Mouse (Mus musculus): Measurements from ENCODE around the gene Glis3. TPM values are rescaled to one million over a fixed set of nuclear protein-coding genes. Genes with fewer than 3 reads are reported as not detected.
A peak's percentile ranks its signal among the peaks of the same experiment; 100 is the strongest.

Gene Glis3
- polyA plus RNA-seq, 1 experiment from 2014 or later = 4.1 TPM

DNA sequence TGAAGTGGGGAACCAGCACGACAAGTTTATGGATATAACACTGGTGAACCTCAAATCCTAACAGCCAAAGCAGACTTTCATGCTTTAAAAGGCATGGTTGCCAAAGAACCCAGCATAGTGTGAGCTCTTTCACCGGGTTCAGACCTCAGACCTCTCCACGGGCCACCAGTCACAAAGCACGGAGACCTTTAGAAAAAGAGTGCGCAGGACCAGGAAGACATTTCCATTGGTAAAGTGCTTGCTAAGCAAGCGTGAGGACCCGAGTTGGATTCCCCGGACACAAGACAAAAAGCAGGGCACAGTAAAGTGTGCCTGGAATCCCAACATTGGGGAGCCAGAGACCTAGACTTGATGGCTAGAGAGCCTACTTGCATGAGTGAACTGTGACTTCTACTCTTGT is 62.7 kb downstream of the Glis3 start:
- no peaks in the 10 kb centered on the region for H3K9me3 ChIP-seq (ENCODE audit: control insufficient read depth, low read length)
- no peak overlapping the region for H3K4me3 ChIP-seq (replicated peaks; ENCODE audit: low read length)
- no peaks in the 10 kb centered on the region for H3K36me3 ChIP-seq (replicated peaks; ENCODE audit: control insufficient read depth, insufficient read depth)
- no peaks in the 10 kb centered on the region for H3K27me3 ChIP-seq (ENCODE audit: control insufficient read depth, insufficient read depth, low read length)
- DNase-seq (ENCODE audit: low spot score) (no peak), ATAC-seq (ENCODE audit: low FRiP score) (no peak)
- H3K27ac ChIP-seq = no peak overlapping the region
- no peak overlapping the region for H3K9ac ChIP-seq
- no peak overlapping the region for H3K4me2 ChIP-seq (replicated peaks)
- WGBS = 44% methylated on average over 8 of the region's 8 CpGs
- no peaks in the 10 kb centered on the region for H3K4me1 ChIP-seq (replicated peaks; ENCODE audit: control insufficient read depth, insufficient read depth, low read length)

DNA sequence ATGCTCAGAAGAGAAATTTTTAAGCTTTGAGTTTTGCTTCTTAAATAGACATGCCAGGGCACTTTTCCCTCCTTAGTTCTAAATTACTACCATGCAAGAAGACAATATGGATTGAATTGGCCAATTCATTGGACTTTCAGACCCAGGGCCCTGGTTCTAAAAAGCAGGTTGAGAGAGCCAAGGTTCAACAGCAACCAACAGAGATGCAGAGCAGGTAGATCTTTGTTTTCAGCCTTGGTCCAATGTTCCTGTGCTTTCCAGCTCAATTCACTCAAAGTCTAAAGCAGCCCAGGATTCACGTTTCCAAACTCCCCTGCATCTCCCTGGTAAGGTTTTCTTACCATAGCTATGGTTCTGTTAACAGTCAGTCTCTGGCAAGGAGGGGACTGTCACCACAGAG is 63.4 kb downstream of the Glis3 start:
- Histone ChIP-seq H3K27ac (no peak overlapping the region), H3K9ac (no peak overlapping the region), H3K27me3 (ENCODE audit: control insufficient read depth, insufficient read depth, low read length) (no peaks in the 10 kb centered on the region), H3K4me2 (replicated peaks) (no peak overlapping the region), H3K9me3 (ENCODE audit: control insufficient read depth, low read length) (no peaks in the 10 kb centered on the region), H3K36me3 (replicated peaks; ENCODE audit: control insufficient read depth, insufficient read depth) (no peaks in the 10 kb centered on the region), H3K4me3 (replicated peaks; ENCODE audit: low read length) (no peak overlapping the region), H3K4me1 (replicated peaks; ENCODE audit: control insufficient read depth, insufficient read depth, low read length) (no peaks in the 10 kb centered on the region)
- no peak for DNase-seq (ENCODE audit: low spot score)
- 40% methylated on average over 1 of the region's 1 CpGs for WGBS
- no peak for ATAC-seq (ENCODE audit: low FRiP score)

DNA sequence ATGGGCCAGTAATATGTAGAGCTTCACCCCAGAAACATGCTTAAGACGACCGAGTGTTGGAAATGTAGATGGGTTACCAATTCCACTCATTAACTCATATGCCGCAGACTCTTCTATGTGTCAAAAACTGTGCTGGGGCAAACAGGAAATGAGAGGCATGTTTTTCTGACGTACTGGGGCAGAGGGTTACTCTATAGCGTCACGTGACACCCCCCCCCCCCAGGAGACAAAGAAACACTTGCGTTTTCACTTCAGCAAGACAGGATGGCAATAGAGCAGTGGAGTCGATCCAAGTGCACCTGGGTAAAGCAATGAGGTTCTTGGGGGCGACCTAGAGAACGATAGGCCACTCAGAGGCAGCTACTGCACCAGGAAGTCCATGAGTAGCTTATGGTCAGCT is 67.6 kb downstream of the Glis3 start:
- Histone ChIP-seq H3K9ac (no peak overlapping the region), H3K4me3 (replicated peaks; ENCODE audit: low read length) (no peak overlapping the region), H3K4me1 (replicated peaks; ENCODE audit: control insufficient read depth, insufficient read depth, low read length) (no peaks in the 10 kb centered on the region), H3K27ac (no peak overlapping the region), H3K9me3 (ENCODE audit: control insufficient read depth, low read length) (no peaks in the 10 kb centered on the region), H3K36me3 (replicated peaks; ENCODE audit: control insufficient read depth, insufficient read depth) (no peaks in the 10 kb centered on the region), H3K27me3 (ENCODE audit: control insufficient read depth, insufficient read depth, low read length) (no peaks in the 10 kb centered on the region), H3K4me2 (replicated peaks) (no peak overlapping the region)
- 95% methylated on average over 10 of the region's 10 CpGs for WGBS
- ATAC-seq (ENCODE audit: low FRiP score) (no peak), DNase-seq (ENCODE audit: low spot score) (no peak)

DNA sequence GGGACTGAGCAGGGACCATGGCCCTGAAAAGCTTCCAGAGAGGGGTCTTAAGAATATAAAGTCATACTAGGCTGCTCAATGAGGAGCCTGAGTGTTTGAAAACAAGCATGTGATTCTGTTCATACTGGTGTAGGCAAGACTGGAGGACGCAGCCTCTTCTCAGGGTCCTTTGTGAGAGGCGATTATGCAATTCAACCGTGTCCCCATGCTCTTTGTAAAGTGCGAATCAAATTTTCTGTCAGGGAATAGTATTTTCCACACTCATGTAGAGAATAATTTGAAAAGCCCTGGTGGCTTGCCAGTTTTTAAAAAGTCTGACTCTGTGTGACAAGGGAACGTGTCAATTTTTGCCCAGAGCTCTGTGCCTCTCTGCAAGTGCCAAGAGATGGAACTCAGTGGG is 71.1 kb downstream of the Glis3 start:
- ATAC-seq (ENCODE audit: low FRiP score) (peak; percentile 46; the same call in 1 of the 2 replicates), DNase-seq (ENCODE audit: low spot score) (no peak)
- Histone ChIP-seq H3K4me2 (replicated peaks) (no peak overlapping the region), H3K4me1 (replicated peaks; ENCODE audit: control insufficient read depth, insufficient read depth, low read length) (no peaks in the 10 kb centered on the region), H3K4me3 (replicated peaks; ENCODE audit: low read length) (no peak overlapping the region), H3K27ac (no peak overlapping the region), H3K27me3 (ENCODE audit: control insufficient read depth, insufficient read depth, low read length) (no peaks in the 10 kb centered on the region), H3K9me3 (ENCODE audit: control insufficient read depth, low read length) (no peaks in the 10 kb centered on the region), H3K36me3 (replicated peaks; ENCODE audit: control insufficient read depth, insufficient read depth) (no peaks in the 10 kb centered on the region), H3K9ac (no peak overlapping the region)
- WGBS = 26% methylated on average over 5 of the region's 5 CpGs

- Histone ChIP-seq H3K4me1 (replicated peaks; ENCODE audit: control insufficient read depth, insufficient read depth, low read length) (no peaks in the 10 kb centered on the region), H3K4me3 (replicated peaks; ENCODE audit: low read length) (no peak overlapping the region), H3K36me3 (replicated peaks; ENCODE audit: control insufficient read depth, insufficient read depth) (no peaks in the 10 kb centered on the region), H3K27ac (no peak overlapping the region), H3K27me3 (ENCODE audit: control insufficient read depth, insufficient read depth, low read length) (no peaks in the 10 kb centered on the region), H3K9me3 (ENCODE audit: control insufficient read depth, low read length) (no peaks in the 10 kb centered on the region), H3K9ac (no peak overlapping the region), H3K4me2 (replicated peaks) (no peak overlapping the region)
- ATAC-seq (ENCODE audit: low FRiP score) = peak; percentile 17; the same call in 1 of the 2 replicates
- WGBS = 54% methylated on average over 6 of the region's 6 CpGs
- no peak for DNase-seq (ENCODE audit: low spot score)
Measured at GRCm38 (mm10) chr19:28608277-28608676, 71.6 kb downstream of the Glis3 start.

DNA sequence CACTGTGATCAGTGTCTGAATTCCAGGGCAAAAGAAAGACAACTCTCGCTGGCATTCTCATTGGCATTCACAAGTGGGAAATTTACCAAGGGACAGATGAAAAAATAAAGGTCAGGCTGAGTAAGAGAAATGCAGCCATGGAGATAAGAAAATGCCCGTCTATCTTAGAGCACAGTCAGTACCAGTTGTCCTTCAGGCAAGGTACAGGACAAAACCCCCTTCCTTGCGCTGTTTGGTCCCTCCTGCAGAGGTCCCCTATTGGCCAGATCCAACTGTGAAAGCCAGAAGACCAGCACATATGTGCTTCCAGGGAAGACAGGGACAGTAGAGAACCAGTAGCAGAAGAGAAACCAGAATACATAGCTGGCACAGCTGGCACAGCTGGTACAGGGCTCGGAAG is 79.0 kb downstream of the Glis3 start:
- H3K27me3 ChIP-seq (ENCODE audit: control insufficient read depth, insufficient read depth, low read length) = no peaks in the 10 kb centered on the region
- no peaks in the 10 kb centered on the region for H3K36me3 ChIP-seq (replicated peaks; ENCODE audit: control insufficient read depth, insufficient read depth)
- no peak overlapping the region for H3K9ac ChIP-seq
- no peak overlapping the region for H3K27ac ChIP-seq
- H3K4me2 ChIP-seq (replicated peaks) = no peak overlapping the region
- no peaks in the 10 kb centered on the region for H3K4me1 ChIP-seq (replicated peaks; ENCODE audit: control insufficient read depth, insufficient read depth, low read length)
- no peaks in the 10 kb centered on the region for H3K9me3 ChIP-seq (ENCODE audit: control insufficient read depth, low read length)
- WGBS = 83% methylated on average over 4 of the region's 4 CpGs
- ATAC-seq (ENCODE audit: low FRiP score) = no peak
- no peak overlapping the region for H3K4me3 ChIP-seq (replicated peaks; ENCODE audit: low read length)
- DNase-seq (ENCODE audit: low spot score) = no peak

DNA sequence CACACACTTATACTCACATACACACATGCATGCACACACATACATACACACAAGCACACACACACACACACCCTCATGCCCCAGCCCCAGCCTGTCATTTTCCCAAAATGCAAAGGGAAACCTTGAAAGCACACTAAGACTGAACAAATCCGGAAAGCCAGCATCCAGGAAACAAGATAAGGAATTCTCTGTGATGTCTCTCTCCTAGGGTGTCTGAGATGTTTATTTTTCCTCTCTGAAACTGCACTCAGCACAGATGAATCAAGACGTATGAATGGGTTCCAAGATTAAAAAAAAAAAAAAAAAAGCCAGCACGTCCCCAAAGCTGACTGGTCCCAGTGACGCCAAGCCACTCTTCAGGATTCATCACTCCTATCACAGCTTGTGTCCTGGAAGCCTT is 85.7 kb downstream of the Glis3 start:
- H3K36me3 ChIP-seq (replicated peaks; ENCODE audit: control insufficient read depth, insufficient read depth) = no peaks in the 10 kb centered on the region
- DNase-seq (ENCODE audit: low spot score) = no peak
- H3K9ac ChIP-seq = no peak overlapping the region
- H3K4me2 ChIP-seq (replicated peaks) = no peak overlapping the region
- H3K27ac ChIP-seq = no peak overlapping the region
- ATAC-seq (ENCODE audit: low FRiP score) = no peak
- H3K9me3 ChIP-seq (ENCODE audit: control insufficient read depth, low read length) = no peaks in the 10 kb centered on the region
- WGBS = 60% methylated on average over 4 of the region's 4 CpGs
- H3K4me1 ChIP-seq (replicated peaks; ENCODE audit: control insufficient read depth, insufficient read depth, low read length) = no peaks in the 10 kb centered on the region
- no peak overlapping the region for H3K4me3 ChIP-seq (replicated peaks; ENCODE audit: low read length)
- H3K27me3 ChIP-seq (ENCODE audit: control insufficient read depth, insufficient read depth, low read length) = no peaks in the 10 kb centered on the region

DNA sequence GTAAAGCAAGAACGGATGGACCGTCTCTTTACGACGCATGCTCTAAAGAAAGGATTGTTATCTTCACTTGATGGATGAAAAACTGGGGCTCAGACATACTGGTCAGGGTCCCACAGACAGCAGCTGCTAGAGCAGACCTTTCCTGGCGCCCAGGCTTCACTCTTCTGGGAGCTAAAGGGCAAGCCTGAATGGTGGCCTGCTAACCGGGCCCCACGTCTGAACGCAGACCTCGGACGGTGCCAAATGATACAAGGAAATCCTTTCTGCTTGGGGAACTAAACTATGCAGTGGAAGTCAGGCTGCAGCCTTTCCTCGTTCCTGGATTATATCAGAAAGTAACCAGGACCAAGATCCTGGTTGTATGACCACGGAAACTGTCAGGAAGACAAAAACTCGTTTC is 86.9 kb downstream of the Glis3 start:
- Histone ChIP-seq H3K4me3 (replicated peaks; ENCODE audit: low read length) (no peak overlapping the region), H3K27ac (no peak overlapping the region), H3K36me3 (replicated peaks; ENCODE audit: control insufficient read depth, insufficient read depth) (no peaks in the 10 kb centered on the region), H3K4me2 (replicated peaks) (no peak overlapping the region), H3K27me3 (ENCODE audit: control insufficient read depth, insufficient read depth, low read length) (no peaks in the 10 kb centered on the region), H3K4me1 (replicated peaks; ENCODE audit: control insufficient read depth, insufficient read depth, low read length) (no peaks in the 10 kb centered on the region), H3K9ac (no peak overlapping the region), H3K9me3 (ENCODE audit: control insufficient read depth, low read length) (no peaks in the 10 kb centered on the region)
- 81% methylated on average over 13 of the region's 13 CpGs for WGBS
- DNase-seq (ENCODE audit: low spot score) (no peak), ATAC-seq (ENCODE audit: low FRiP score) (no peak)

DNA sequence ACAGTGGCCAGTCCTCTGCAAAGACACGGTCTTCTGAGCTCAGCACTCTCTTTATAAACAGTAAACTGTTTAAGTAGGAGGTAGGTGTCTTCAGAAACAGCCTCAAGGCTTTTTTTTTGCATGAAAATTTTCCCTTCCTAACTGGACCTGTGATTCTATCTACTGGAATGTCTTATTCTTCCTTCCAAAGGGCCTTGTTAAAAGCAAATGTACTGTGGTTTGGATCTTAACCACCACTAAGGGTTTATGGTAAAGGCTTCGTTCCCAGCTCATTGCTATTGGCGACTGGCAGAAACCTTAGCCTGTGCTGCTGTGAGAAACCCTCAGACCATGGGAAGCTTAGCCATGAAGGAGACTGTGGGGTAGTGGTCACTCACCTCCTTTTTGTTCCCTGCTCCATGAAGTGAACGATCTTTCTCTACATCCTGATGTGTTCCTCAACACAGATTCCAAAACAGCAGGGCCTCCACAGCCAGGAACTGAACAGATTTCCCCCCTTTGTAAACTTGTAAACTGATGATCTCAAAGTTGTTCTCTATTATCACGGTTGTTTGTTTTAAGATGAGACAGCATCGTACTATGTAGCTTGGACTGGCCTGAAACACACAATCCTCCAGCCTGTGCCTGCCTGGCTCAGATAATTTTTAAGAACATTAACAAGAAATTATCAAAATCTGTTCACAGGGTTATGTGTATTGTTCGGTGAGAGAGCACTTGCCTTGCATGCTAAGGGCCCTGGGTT is 88.0 kb downstream of the Glis3 start:
- Histone ChIP-seq H3K4me2 (replicated peaks) (no peak overlapping the region), H3K9ac (no peak overlapping the region), H3K36me3 (replicated peaks; ENCODE audit: control insufficient read depth, insufficient read depth) (no peaks in the 10 kb centered on the region), H3K4me3 (replicated peaks; ENCODE audit: low read length) (no peak overlapping the region), H3K9me3 (ENCODE audit: control insufficient read depth, low read length) (no peaks in the 10 kb centered on the region), H3K27ac (no peak overlapping the region), H3K27me3 (ENCODE audit: control insufficient read depth, insufficient read depth, low read length) (no peaks in the 10 kb centered on the region), H3K4me1 (replicated peaks; ENCODE audit: control insufficient read depth, insufficient read depth, low read length) (no peaks in the 10 kb centered on the region)
- WGBS = 80% methylated on average over 7 of the region's 7 CpGs
- ATAC-seq (ENCODE audit: low FRiP score) (no peak), DNase-seq (ENCODE audit: low spot score) (no peak)

GRCm38 (mm10) chr19:28580499-28580898 is 99.4 kb downstream of the Glis3 start:
- Histone ChIP-seq H3K36me3 (replicated peaks; ENCODE audit: control insufficient read depth, insufficient read depth) (no peaks in the 10 kb centered on the region), H3K4me1 (replicated peaks; ENCODE audit: control insufficient read depth, insufficient read depth, low read length) (peaks cover 8% of the 10 kb centered on the region), H3K9me3 (ENCODE audit: control insufficient read depth, low read length) (no peaks in the 10 kb centered on the region), H3K9ac (no peak overlapping the region), H3K4me2 (replicated peaks) (no peak overlapping the region), H3K4me3 (replicated peaks; ENCODE audit: low read length) (no peak overlapping the region), H3K27me3 (ENCODE audit: control insufficient read depth, insufficient read depth, low read length) (no peaks in the 10 kb centered on the region), H3K27ac (no peak overlapping the region)
- ATAC-seq (ENCODE audit: low FRiP score) (no peak), DNase-seq (ENCODE audit: low spot score) (no peak)
- 84% methylated on average over 8 of the region's 8 CpGs for WGBS
